Mouse (Mus musculus) bone marrow, adult 2 months (tissue): Measurements from ENCODE around the gene Dlx6.

Source experiments
- CTCF ChIP-seq: fragments of 200-500 bp; IDR thresholded peaks from 2 replicates; pipeline ENCODE4 v1.5.1; 2011; ENCODE audit warnings: low read length, control low read depth; ENCODE audit not compliant: control insufficient read depth, insufficient read depth
- POLR2A ChIP-seq: fragments of 200-500 bp; IDR thresholded peaks from 2 replicates; pipeline ENCODE4 v1.6.1; 2011; ENCODE audit warnings: low read depth, mild to moderate bottlenecking, control low read depth, low read length, borderline replicate concordance; ENCODE audit not compliant: control insufficient read depth

- no peak for TF ChIP-seq CTCF
- no peak for TF ChIP-seq POLR2A
Observed at GRCm38 (mm10) chr6:6874073-6874771, 11.1 kb downstream of the Dlx6 start.
